Mouse (Mus musculus) testis, adult 2 months (tissue): ENCODE measurements at regions not wholly inside any gene's neighbourhood (a gene's known extent, or its start where the extent isn't known, plus 50 kb on each side); places are given as distances from the start of the nearest gene placed in this dataset.

ENCODE experiments used
- CTCF ChIP-seq: fragments of 200-500 bp; IDR thresholded peaks from 2 replicates; pipeline ENCODE4 v1.5.1; 2012; ENCODE audit warnings: low read depth, mild to moderate bottlenecking, inconsistent platforms, low read length, moderate library complexity; ENCODE audit not compliant: control insufficient read depth, insufficient read depth, insufficient replicate concordance
- POLR2A ChIP-seq: fragments of 200-500 bp; IDR thresholded peaks from 2 replicates; pipeline ENCODE4 v1.6.1; 2012; ENCODE audit warnings: low read depth, mild to moderate bottlenecking, inconsistent platforms, low read length, moderate library complexity; ENCODE audit not compliant: control insufficient read depth

GRCm38 (mm10) chr6:24322371-24322770, 154.5 kb upstream of the Slc13a1 start:
- TF ChIP-seq CTCF (no peak), POLR2A (no peak)
